In genomic region chr2:4060675-4061074, GRCm38 (mm10) we compare ENCODE assay signal across 15 mouse cellular contexts. TPM values are rescaled to one million over a fixed set of nuclear protein-coding genes. Genes with fewer than 3 reads are reported as not detected.
DNase-seq lines count a peak whose midpoint lies in the region; ATAC-seq and TF ChIP-seq lines count a peak whose summit lies in the region.
"Had no signal": no experiment of that assay in that cellular context is flagged by ENCODE, and none has a peak within 500 bp of the region (broad histone marks: within the 10 kb centered on the region; RNA-seq: fewer than 3 reads in every experiment).

No protein-coding gene starts in this region.

- no peak overlapping the region for H3K4me2 ChIP-seq in hindbrain, embryonic 14.5 days (replicated peaks)
- H3K4me2 ChIP-seq in hindbrain, embryonic 11.5 days (replicated peaks; ENCODE audit: low read depth, low read length) = no peak overlapping the region
- H3K4me2 ChIP-seq: heart, embryonic 11.5 days; liver, embryonic 13.5 days had no signal

- TF ChIP-seq POLR2A in cortical plate, adult 2 months (IDR thresholded peaks at IDR 0.05; ENCODE audit: extremely low read depth, insufficient read depth, low read length) = no peak

- no peak overlapping the region for H3K27ac ChIP-seq in hindbrain, embryonic 14.5 days
- H3K27ac ChIP-seq in hindbrain, embryonic 11.5 days (ENCODE audit: low read depth, low read length) = no peak overlapping the region
- H3K27ac ChIP-seq in cortical plate, adult 2 months (ENCODE audit: insufficient read depth, low read length) = 0 out of 2 replicates have a peak overlapping the region, but pooled peaks have one; percentile 33
- H3K27ac ChIP-seq in layer of hippocampus, adult 2 months = peak overlapping the region; percentile 83
- H3K27ac ChIP-seq: liver, embryonic 13.5 days had no signal

- H3K36me3 ChIP-seq in hindbrain, embryonic 14.5 days (replicated peaks; ENCODE audit: control insufficient read depth, insufficient read depth) = no peaks in the 10 kb centered on the region
- no peaks in the 10 kb centered on the region for H3K36me3 ChIP-seq in hindbrain, embryonic 11.5 days (ENCODE audit: control insufficient read depth, insufficient read depth, low read length)
- H3K36me3 ChIP-seq: liver, embryonic 13.5 days had no signal

- intact Hi-C loops in left cerebral cortex, postnatal 25 days (cut with DNase I) = loop anchor here (5.0 kb wide), 1 partner anchor 92 kb away; no protein-coding TSS in a partner anchor

- peak; percentile 36 for DNase-seq in hindbrain, embryonic 14.5 days (ENCODE audit: low spot score)
- no peak for DNase-seq in hindbrain, embryonic 11.5 days (ENCODE audit: low spot score)
- DNase-seq in layer of hippocampus, adult 2 months (ENCODE audit: low spot score in 2 of 2) = peak; percentile 20 to 71
- peak; percentile 10 to 62 for DNase-seq in left cerebral cortex, postnatal 25 days (ENCODE audit: low spot score in 2 of 2)
- no peak for DNase-seq in gastrocnemius, postnatal 10 days
- no peak for DNase-seq in ovary, postnatal 14 days (ENCODE audit: low spot score)
- no peak for DNase-seq in urinary bladder, adult 18-20 months (ENCODE audit: low spot score in 2 of 2)
- DNase-seq: embryo, embryonic 11 days; gastrocnemius, postnatal 14 days; heart, postnatal 4 days; kidney, adult 8-10 months; liver, embryonic 13.5 days had no signal

- no peak overlapping the region for H3K4me3 ChIP-seq in hindbrain, embryonic 14.5 days (replicated peaks; ENCODE audit: low read length)
- no peak overlapping the region for H3K4me3 ChIP-seq in hindbrain, embryonic 11.5 days (ENCODE audit: low read depth, low read length)
- H3K4me3 ChIP-seq in cortical plate, adult 2 months (ENCODE audit: insufficient read depth, low read length) = no peak overlapping the region
- H3K4me3 ChIP-seq in layer of hippocampus, adult 2 months = no peak overlapping the region
- H3K4me3 ChIP-seq: liver, embryonic 13.5 days had no signal

- H3K27me3 ChIP-seq in hindbrain, embryonic 14.5 days (ENCODE audit: control insufficient read depth, insufficient read depth, low read length) = no peaks in the 10 kb centered on the region
- no peaks in the 10 kb centered on the region for H3K27me3 ChIP-seq in hindbrain, embryonic 11.5 days (ENCODE audit: control insufficient read depth, insufficient read depth, low read length)
- H3K27me3 ChIP-seq: liver, embryonic 13.5 days had no signal

- 39% methylated on average over 2 of the region's 2 CpGs for WGBS in hindbrain, embryonic 14.5 days
- WGBS in hindbrain, embryonic 11.5 days = 54% methylated on average over 2 of the region's 2 CpGs

- H3K4me1 ChIP-seq in hindbrain, embryonic 14.5 days (replicated peaks; ENCODE audit: control insufficient read depth, insufficient read depth, low read length) = no peaks in the 10 kb centered on the region
- H3K4me1 ChIP-seq in hindbrain, embryonic 11.5 days (replicated peaks; ENCODE audit: control insufficient read depth, insufficient read depth, low read length) = no peaks in the 10 kb centered on the region
- H3K4me1 ChIP-seq in cortical plate, adult 2 months (ENCODE audit: control insufficient read depth, insufficient read depth, low read length) = peaks cover 4% of the 10 kb centered on the region
- H3K4me1 ChIP-seq: liver, embryonic 13.5 days had no signal

- 0 out of 2 replicates have a peak, but pooled peaks have one; percentile 14 for ATAC-seq in hindbrain, embryonic 14.5 days (ENCODE audit: low FRiP score)
- ATAC-seq in hindbrain, embryonic 11.5 days (ENCODE audit: low FRiP score) = no peak
- ATAC-seq: CD4-positive, CD25-positive, alpha-beta regulatory T cell, adult 4 months had no signal

- no peak for TF ChIP-seq CTCF in cortical plate, adult 2 months (IDR thresholded peaks at IDR 0.05; ENCODE audit: extremely low read depth, insufficient read depth, low read length)
- no peak for TF ChIP-seq CTCF in layer of hippocampus, adult 2 months (conservative IDR thresholded peaks at IDR 0.05)

- H3K9ac ChIP-seq in hindbrain, embryonic 14.5 days = no peak overlapping the region
- no peak overlapping the region for H3K9ac ChIP-seq in hindbrain, embryonic 11.5 days (ENCODE audit: low read depth, low read length)
- H3K9ac ChIP-seq: liver, embryonic 13.5 days had no signal

- no peaks in the 10 kb centered on the region for H3K9me3 ChIP-seq in hindbrain, embryonic 14.5 days (ENCODE audit: control insufficient read depth, low read length)
- no peaks in the 10 kb centered on the region for H3K9me3 ChIP-seq in hindbrain, embryonic 11.5 days (ENCODE audit: control insufficient read depth, low read length)
- H3K9me3 ChIP-seq: liver, embryonic 13.5 days had no signal

RNA-seq across cellular contexts. Expression of gene Frmd4a, which starts 43.2 kb away (rescaled TPM):
- polyA plus RNA-seq in hindbrain, embryonic 14.5 days (2014; fragmentation: Nextera tagmentation; extraction: Ambion mirVana) = 56.9 and 59.6 TPM in 2 replicates
- polyA plus RNA-seq in hindbrain, embryonic 11.5 days (2014; fragmentation: Nextera tagmentation; extraction: Ambion mirVana) = 50.6 and 72.7 TPM in 2 replicates
- polyA plus RNA-seq in cortical plate, adult 2 months (2012; rRNA removed) = 32.1 and 33.9 TPM in 2 replicates
- 10 to 100 TPM; 69.1 to 82.3 TPM for total RNA-seq in layer of hippocampus, adult 2 months (2021)
- 10 to 100 TPM; 59.3 to 71.4 TPM for total RNA-seq in left cerebral cortex, postnatal 25 days (2021)
- 10 to 100 TPM; 22.1 to 28.3 TPM for total RNA-seq in gastrocnemius, postnatal 10 days (2021)

Comparison
In these comparisons a context has a peak if more than half of its experiments do, and no peak if none do; other contexts are left out.
1. DNase-seq: peak in hindbrain, embryonic 14.5 days (single experiment), layer of hippocampus, adult 2 months (2 of 2) and left cerebral cortex, postnatal 25 days (2 of 2); none in hindbrain, embryonic 11.5 days (single experiment), gastrocnemius, postnatal 10 days (single experiment), ovary, postnatal 14 days (single experiment) and urinary bladder, adult 18-20 months (0 of 2).
2. H3K27ac ChIP-seq: peak in cortical plate, adult 2 months (single experiment) and layer of hippocampus, adult 2 months (single experiment); none in hindbrain, embryonic 14.5 days (single experiment) and hindbrain, embryonic 11.5 days (single experiment).